Mouse (Mus musculus) inflammation-experienced regulatory T-cells (primary cell): ENCODE data around the gene Khdrbs1. TPM values are rescaled to one million over a fixed set of nuclear protein-coding genes. Genes with fewer than 3 reads are reported as not detected.

Experiments used
- polyA plus RNA-seq, 2 experiments: library from polyadenylated mRNA; unstranded; fragments of 100-300 nt; shearing (Covaris generic); gene quantifications; one replicate each; pipeline ENCODE4 v1.2.1; 2017

Khdrbs1 gene
- 100 to 1,000 TPM; 154 to 160 TPM for polyA plus RNA-seq

GRCm38 (mm10) chr4:129742232-129743009 is at the start of gene Khdrbs1:
Gene Khdrbs1, minus strand, starts transcription at chr4:129742303.

GRCm38 (mm10) chr4:129696158-129696985 is 45.7 kb downstream of the Khdrbs1 start, which contains the start of gene Tmem39b:
Gene Tmem39b, minus strand, starts transcription at chr4:129696838.

GRCm38 (mm10) chr4:129672083-129672877 is 69.8 kb downstream of the Khdrbs1 start, which contains the start of gene Kpna6:
Gene Kpna6, minus strand, starts transcription at chr4:129672767.

Other genes with a start within 250 kb of the Khdrbs1 start
- 10 to 100 TPM; 35.3 to 36.6 TPM for gene Marcksl1, start 228.7 kb downstream of the Khdrbs1 start, polyA plus RNA-seq
- gene Hdac1, start 199.6 kb downstream of the Khdrbs1 start, polyA plus RNA-seq: 100 to 1,000 TPM; 277 to 296 TPM
- gene Lck, start 168.7 kb downstream of the Khdrbs1 start, polyA plus RNA-seq: 1,000 to 10,000 TPM; 1,474 to 1,514 TPM
- under 1 TPM; 0.42 to 0.60 TPM for gene Fam167b, start 163.8 kb downstream of the Khdrbs1 start, polyA plus RNA-seq
- gene Eif3i, start 141.7 kb downstream of the Khdrbs1 start, polyA plus RNA-seq: 100 to 1,000 TPM; 175 to 192 TPM
- 100 to 1,000 TPM; 197 to 198 TPM for gene Tmem234, start 141.6 kb downstream of the Khdrbs1 start, polyA plus RNA-seq
- 1 to 10 TPM; 3.3 to 5.4 TPM for gene Dcdc2b, start 128.0 kb downstream of the Khdrbs1 start, polyA plus RNA-seq
- gene Iqcc, start 123.2 kb downstream of the Khdrbs1 start, polyA plus RNA-seq: 10 to 100 TPM; 30.2 to 39.2 TPM
- gene Ccdc28b, start 118.4 kb downstream of the Khdrbs1 start, polyA plus RNA-seq: 10 to 100 TPM; 41.9 to 47.5 TPM
- 10 to 100 TPM; 59.2 to 70.3 TPM for gene Txlna, start 101.2 kb downstream of the Khdrbs1 start, polyA plus RNA-seq
- gene Kpna6, start 69.5 kb downstream of the Khdrbs1 start, polyA plus RNA-seq: 10 to 100 TPM; 20.0 to 21.9 TPM
- 10 to 100 TPM; 19.2 to 20.0 TPM for gene Tmem39b, start 45.5 kb downstream of the Khdrbs1 start, polyA plus RNA-seq
- gene Ptp4a2, start 68.9 kb upstream of the Khdrbs1 start, polyA plus RNA-seq: 100 to 1,000 TPM; 419 to 434 TPM
- not detected for gene Spocd1, start 186.9 kb upstream of the Khdrbs1 start, polyA plus RNA-seq
- gene Adgrb2, start 242.6 kb upstream of the Khdrbs1 start, polyA plus RNA-seq: 1 to 10 TPM in 1 of 2 experiments, not detected in 1; 1.4 TPM